Mouse (Mus musculus): ENCODE measurements around the gene Bach2. TPM values are rescaled to one million over a fixed set of nuclear protein-coding genes. Genes with fewer than 3 reads are reported as not detected.

Gene Bach2
- total and polyA plus RNA-seq, 2 experiments from 2014 or later = 2.1 to 2.4 TPM

GRCm38 (mm10) chr4:32621637-32622036 lies 383.0 kb downstream of the Bach2 start:
- Histone ChIP-seq H3K27me3 (ENCODE audit: control insufficient read depth, insufficient read depth, low read length) (no peaks in the 10 kb centered on the region), H3K36me3 (replicated peaks; ENCODE audit: control insufficient read depth, insufficient read depth, low read length) (no peaks in the 10 kb centered on the region), H3K27ac (ENCODE audit: low read depth) (no peak overlapping the region), H3K4me2 (ENCODE audit: low read depth, low read length) (no peak overlapping the region), H3K4me3 (ENCODE audit: low read depth, low read length) (no peak overlapping the region), H3K9ac (replicated peaks; ENCODE audit: low read depth, low read length) (no peak overlapping the region), H3K9me3 (replicated peaks; ENCODE audit: control insufficient read depth, low read length) (no peaks in the 10 kb centered on the region), H3K4me1 (ENCODE audit: control insufficient read depth, insufficient read depth) (peaks cover 5% of the 10 kb centered on the region; the same call in 1 of the 2 replicates)
- ATAC-seq (ENCODE audit: insufficient read depth, low read depth) (no peak), DNase-seq (ENCODE audit: low spot score) (no peak)
- TF ChIP-seq EP300 (IDR thresholded peaks at IDR 0.05; ENCODE audit: low read depth) = no peak
- no peak for TF ChIP-seq CTCF (IDR thresholded peaks at IDR 0.05; ENCODE audit: low read depth)

Measured in heart, postnatal 0 days (tissue).